Mouse (Mus musculus) limb, embryonic 11.5 days (tissue): ENCODE data around the gene Olfr824. TPM values are rescaled to one million over a fixed set of nuclear protein-coding genes. Genes with fewer than 3 reads are reported as not detected.

Source experiments
- ATAC-seq: fragments of 200-750 bp; cut with Nextera tagmentation; 2 replicates; pipeline ENCODE4 v1.8.0; 2017; ENCODE audit warnings: low read depth; ENCODE audit not compliant: insufficient number of reproducible peaks, low FRiP score, low TSS enrichment
- DNase-seq: peaks from one replicate; pipeline ENCODE4 v3.0.0-alpha.2; 2015; ENCODE audit warnings: low spot score
- H3K27ac ChIP-seq: fragments of 300-500 bp; sonication (generic); replicated peaks from 2 replicates; pipeline ENCODE4 v1.5.1; 2014; ENCODE audit warnings: low read depth, mild to moderate bottlenecking, low read length
- H3K27me3 ChIP-seq: fragments of 300-500 bp; sonication (generic); 2 replicates; pipeline ENCODE4 v1.6.1; 2014; ENCODE audit warnings: mild to moderate bottlenecking, low read length, mixed read lengths; ENCODE audit not compliant: control insufficient read depth, insufficient read depth
- H3K36me3 ChIP-seq: fragments of 300-500 bp; sonication (generic); 2 replicates; pipeline ENCODE4 v1.6.1; 2014; ENCODE audit warnings: mild to moderate bottlenecking, low read length, moderate library complexity, mixed read lengths; ENCODE audit not compliant: control insufficient read depth, insufficient read depth
- H3K4me1 ChIP-seq: fragments of 300-500 bp; sonication (generic); 2 replicates; pipeline ENCODE4 v1.6.1; 2014; ENCODE audit warnings: low read length, mixed read lengths; ENCODE audit not compliant: control insufficient read depth, insufficient read depth
- H3K4me2 ChIP-seq: fragments of 300-500 bp; sonication (generic); 2 replicates; pipeline ENCODE4 v1.6.1; 2014; ENCODE audit warnings: low read depth, mild to moderate bottlenecking, moderate library complexity; ENCODE audit not compliant: severe bottlenecking
- H3K4me3 ChIP-seq: fragments of 300-500 bp; sonication (generic); 2 replicates; pipeline ENCODE4 v1.5.1; 2014; ENCODE audit warnings: low read depth, low read length
- H3K9ac ChIP-seq: fragments of 300-500 bp; sonication (generic); 2 replicates; pipeline ENCODE4 v1.6.1; 2014; ENCODE audit warnings: mild to moderate bottlenecking, low read length
- H3K9me3 ChIP-seq: fragments of 300-500 bp; sonication (generic); 2 replicates; pipeline ENCODE4 v1.6.1; 2016; ENCODE audit warnings: low read length; ENCODE audit not compliant: control insufficient read depth
- WGBS: fragments of 180-500 bp; shearing (Covaris S2); extraction: QIAGEN DNeasy Blood & Tissue Kit; methylation state at CpG from one replicate; pipeline ENCODE4 v1.1.7; 2014; 5-methylcytosine and 5-hydroxymethylcytosine counted together
- polyA plus RNA-seq: library from polyadenylated mRNA; unstranded; fragments of >200 nt; fragmentation: Nextera tagmentation; extraction: Ambion mirVana; gene quantifications from 2 replicates; pipeline ENCODE4 v1.2.1, GENCODE M21; 2014

Olfr824 gene
- polyA plus RNA-seq, 1 experiment from 2014 or later = not detected

- no peaks in the 10 kb centered on the region for H3K9me3 ChIP-seq
- H3K36me3 ChIP-seq = no peaks in the 10 kb centered on the region
- H3K4me3 ChIP-seq = no peak overlapping the region
- DNase-seq = peak; percentile 74
- no peak overlapping the region for H3K4me2 ChIP-seq
- H3K27me3 ChIP-seq = no peaks in the 10 kb centered on the region
- ATAC-seq = no peak
- no peak overlapping the region for H3K27ac ChIP-seq
- WGBS = 20% methylated on average over 5 of the region's 5 CpGs
- no peak overlapping the region for H3K9ac ChIP-seq
- H3K4me1 ChIP-seq = no peaks in the 10 kb centered on the region
These were observed 36.9 kb downstream of the Olfr824 start for GRCm38 (mm10) chr10:130092838-130093440.

Other genes with a start within 250 kb of the Olfr824 start
- not detected in 2 replicates for gene Olfr815, start 224.1 kb downstream of the Olfr824 start, polyA plus RNA-seq
- gene Olfr816, start 214.4 kb downstream of the Olfr824 start, polyA plus RNA-seq = not detected in 2 replicates
- not detected in 2 replicates for gene Olfr818, start 180.9 kb downstream of the Olfr824 start, polyA plus RNA-seq
- not detected in 2 replicates for gene Olfr819, start 162.7 kb downstream of the Olfr824 start, polyA plus RNA-seq
- gene Olfr247, start 153.9 kb downstream of the Olfr824 start, polyA plus RNA-seq = not detected in 2 replicates
- not detected in 2 replicates for gene Gm10310, start 144.9 kb downstream of the Olfr824 start, polyA plus RNA-seq
- gene Olfr820, start 117.4 kb downstream of the Olfr824 start, polyA plus RNA-seq = not detected in 2 replicates
- not detected in 2 replicates for gene Olfr821, start 99.7 kb downstream of the Olfr824 start, polyA plus RNA-seq
- gene Olfr822, start 58.8 kb downstream of the Olfr824 start, polyA plus RNA-seq = not detected in 2 replicates
- not detected in 2 replicates for gene Olfr823, start 14.6 kb downstream of the Olfr824 start, polyA plus RNA-seq
- not detected in 2 replicates for gene Olfr825, start 36.8 kb upstream of the Olfr824 start, polyA plus RNA-seq
- not detected in 2 replicates for gene Olfr826, start 54.2 kb upstream of the Olfr824 start, polyA plus RNA-seq
- gene Olfr827, start 84.4 kb upstream of the Olfr824 start, polyA plus RNA-seq = not detected in 2 replicates
- gene Neurod4, start 150.2 kb upstream of the Olfr824 start, polyA plus RNA-seq = not detected in 2 replicates
- gene Tespa1, start 192.9 kb upstream of the Olfr824 start, polyA plus RNA-seq = 0.17 and 0.23 TPM in 2 replicates